10 mouse cellular contexts compared by ENCODE assay signal in the genomic region with DNA sequence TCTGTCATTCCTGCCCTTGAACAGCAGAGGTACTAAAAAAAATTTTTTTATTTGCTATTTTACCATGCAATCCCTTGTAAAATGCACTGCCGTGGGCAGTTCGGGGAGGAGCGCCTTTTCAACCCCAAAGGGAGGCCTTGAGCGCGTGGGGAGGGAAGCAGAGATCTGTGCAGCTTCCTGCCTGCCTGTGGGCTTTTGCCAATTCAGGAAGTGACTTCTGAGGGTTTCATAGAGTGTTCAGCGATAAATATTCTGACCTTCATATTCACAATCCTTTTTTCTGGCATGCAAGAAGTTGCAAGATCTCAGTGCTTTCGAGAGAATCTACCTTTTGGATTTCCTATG.
A peak's percentile ranks its signal among the peaks of the same experiment; 100 is the strongest.
DNase-seq lines count a peak whose midpoint lies in the region; ATAC-seq and TF ChIP-seq lines count a peak whose summit lies in the region.
"Had no signal": no experiment of that assay in that cellular context is flagged by ENCODE, and none has a peak within 500 bp of the region (broad histone marks: within the 10 kb centered on the region; RNA-seq: fewer than 3 reads in every experiment).

No protein-coding gene starts in this region.

- WGBS in kidney, embryonic 15.5 days = 47% methylated on average over 7 of the region's 7 CpGs

- H3K4me1 ChIP-seq in kidney, embryonic 15.5 days = peaks cover 53% of the 10 kb centered on the region

- H3K36me3 ChIP-seq in kidney, embryonic 15.5 days = no peaks in the 10 kb centered on the region
- H3K36me3 ChIP-seq: hindbrain, embryonic 15.5 days had no signal

- no peak overlapping the region for H3K4me2 ChIP-seq in kidney, embryonic 15.5 days
- H3K4me2 ChIP-seq: hindbrain, embryonic 15.5 days had no signal

- no peak for DNase-seq in layer of hippocampus, adult 2 months (ENCODE audit: low spot score in 2 of 2)
- DNase-seq in layer of hippocampus, adult 9-10 months (ENCODE audit: low spot score) = no peak
- peak; percentile 86 for DNase-seq in adrenal gland, postnatal 14 days
- DNase-seq in naive thymus-derived CD4-positive, alpha-beta T cell, adult 2 months (ENCODE audit: low read depth) = peak; percentile 52
- DNase-seq in urinary bladder, adult 2 months (ENCODE audit: low spot score) = no peak
- no peak for DNase-seq in frontal cortex, postnatal 10 days (ENCODE audit: low spot score in 2 of 2)
- DNase-seq in layer of hippocampus, postnatal 25 days (ENCODE audit: extremely low spot score in 1 of 2, low spot score in 1 of 2) = no peak
- DNase-seq: right cerebral cortex, adult 18-20 months had no signal

- H3K9ac ChIP-seq in kidney, embryonic 15.5 days = no peak overlapping the region
- H3K9ac ChIP-seq: hindbrain, embryonic 15.5 days had no signal

- ATAC-seq in kidney, embryonic 15.5 days (replicated peaks; ENCODE audit: low FRiP score) = no peak

- TF ChIP-seq CTCF in layer of hippocampus, adult 2 months (conservative IDR thresholded peaks at IDR 0.05) = 0 out of 2 replicates have a peak, but pooled peaks have one; percentile 27

- H3K27me3 ChIP-seq in kidney, embryonic 15.5 days = no peaks in the 10 kb centered on the region
- H3K27me3 ChIP-seq: hindbrain, embryonic 15.5 days had no signal

- no peak overlapping the region for H3K4me3 ChIP-seq in layer of hippocampus, adult 2 months
- no peak overlapping the region for H3K4me3 ChIP-seq in kidney, embryonic 15.5 days (replicated peaks)
- H3K4me3 ChIP-seq: hindbrain, embryonic 15.5 days had no signal

- no peaks in the 10 kb centered on the region for H3K9me3 ChIP-seq in kidney, embryonic 15.5 days (replicated peaks)
- H3K9me3 ChIP-seq: hindbrain, embryonic 15.5 days had no signal

- peak overlapping the region; percentile 32 for H3K27ac ChIP-seq in layer of hippocampus, adult 2 months
- peak overlapping the region; percentile 59 for H3K27ac ChIP-seq in kidney, embryonic 15.5 days
- H3K27ac ChIP-seq: hindbrain, embryonic 15.5 days had no signal

Comparison
In these comparisons a context has a peak if more than half of its experiments do, and no peak if none do; other contexts are left out.
1. DNase-seq: peak in adrenal gland, postnatal 14 days (single experiment) and naive thymus-derived CD4-positive, alpha-beta T cell, adult 2 months (single experiment); none in layer of hippocampus, adult 2 months (0 of 2), layer of hippocampus, adult 9-10 months (single experiment), urinary bladder, adult 2 months (single experiment), frontal cortex, postnatal 10 days (0 of 2) and layer of hippocampus, postnatal 25 days (0 of 2).